Mouse (Mus musculus) left cerebral cortex, postnatal 14 days (tissue): ENCODE data around the gene Gba. TPM values are rescaled to one million over a fixed set of nuclear protein-coding genes. Genes with fewer than 3 reads are reported as not detected.
"Not testable (repeated sequence)": the region's sequence is repeated elsewhere in the genome, so short reads cannot be mapped to it uniquely, and the experiment has no call there.

Experiments used
- DNase-seq, 2 experiments: peaks; one replicate each; pipeline ENCODE4 v3.0.0; 2021 to 2022; ENCODE audit warnings: low spot score in 2 of 2, mixed read lengths in 1 of 2
- intact Hi-C: fragments of 180-260 bp; cut with DNase I; formaldehyde crosslinking; loops from one replicate; pipeline ENCODE4 v1.15.1; 2025
- long read RNA-seq, 2 experiments: library from polyadenylated mRNA; stranded (forward); transcript quantifications; one replicate each; pipeline ENCODE4 v2.0.0; 2021
- total RNA-seq, 2 experiments: library from RNA; stranded (reverse); gene quantifications; 2 replicates each; pipeline ENCODE4 v1.2.3; 2021

Gba gene
- total RNA-seq: 10 to 100 TPM; 63.4 to 66.7 TPM
- long read RNA-seq, experiment 1, transcript Gba-201 (11 exons, 1,779 nt): major isoform, 21 of 31 reads
- long read RNA-seq, experiment 1, transcript Gba-202 (12 exons, 1,938 nt): minor isoform, 5 of 31 reads
- long read RNA-seq, experiment 1, partial matches to known transcripts: 2 of 31 reads
- long read RNA-seq, experiment 1, other reads (novel, unspliced or antisense): 3 of 31 reads
- long read RNA-seq, experiment 2, transcript Gba-202 (12 exons, 1,938 nt): minor isoform, 5 of 25 reads
- long read RNA-seq, experiment 2, transcript Gba-201 (11 exons, 1,779 nt): major isoform, 17 of 25 reads
- long read RNA-seq, experiment 2, partial matches to known transcripts: 1 of 25 reads
- long read RNA-seq, experiment 2, other reads (novel, unspliced or antisense): 2 of 25 reads

- intact Hi-C loops: no loop called here
- DNase-seq: peak; percentile 91 to 92
These were observed at the start of gene Gba for GRCm38 (mm10) chr3:89202253-89203141. Gene Gba, plus strand, starts transcription at chr3:89202928.

GRCm38 (mm10) chr3:89156951-89157350 lies 45.8 kb upstream of the Gba start:
- DNase-seq: no peak
- intact Hi-C loops: loop anchor here (5.0 kb wide), 1 partner anchor 40 kb away; no protein-coding TSS in a partner anchor

GRCm38 (mm10) chr3:89158651-89159050 lies 44.1 kb upstream of the Gba start:
- intact Hi-C loops: loop anchor here (5.0 kb wide), 1 partner anchor 41 kb away; no protein-coding TSS in a partner anchor
- DNase-seq: no peak

DNA sequence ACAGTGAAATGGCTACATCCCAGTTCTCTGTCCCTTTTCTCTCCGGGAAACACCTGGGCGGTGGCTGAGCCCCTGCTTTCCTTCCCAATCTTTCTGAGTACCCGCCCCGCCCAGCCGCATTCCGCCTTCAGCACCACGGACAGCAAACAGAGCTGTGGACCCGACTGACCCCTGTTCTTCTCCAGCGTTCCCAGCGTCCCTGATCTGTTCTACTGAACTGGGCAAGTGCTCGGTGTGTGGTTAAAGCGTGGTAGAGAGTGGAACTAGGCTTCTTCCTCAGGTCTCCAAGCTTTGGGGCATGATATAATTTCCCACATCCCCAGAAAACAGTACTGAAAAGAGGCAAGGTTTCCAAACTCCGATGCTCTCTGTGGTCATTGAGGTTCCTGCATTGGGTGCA lies 43.5 kb upstream of the Gba start:
- DNase-seq: no peak
- intact Hi-C loops: loop anchor here (5.0 kb wide), 1 partner anchor 42 kb away; no protein-coding TSS in a partner anchor

- peak in 1 of 2 experiments; percentile 60 for DNase-seq
- intact Hi-C loops: loop anchor here (5.0 kb wide), 2 partner anchors 42 to 67 kb away; partner anchors contain the start of gene Rusc1
These were observed 42.9 kb upstream of the Gba start, which contains the start of gene Hcn3 for GRCm38 (mm10) chr3:89159616-89160344. Gene Hcn3, minus strand, starts transcription at chr3:89160196.

GRCm38 (mm10) chr3:89161207-89161606 lies 41.5 kb upstream of the Gba start:
- intact Hi-C loops: loop anchor here (5.0 kb wide), 1 partner anchor 69 kb away; the partner anchor contains the start of gene Rusc1
- not testable (repeated sequence) for DNase-seq

DNA sequence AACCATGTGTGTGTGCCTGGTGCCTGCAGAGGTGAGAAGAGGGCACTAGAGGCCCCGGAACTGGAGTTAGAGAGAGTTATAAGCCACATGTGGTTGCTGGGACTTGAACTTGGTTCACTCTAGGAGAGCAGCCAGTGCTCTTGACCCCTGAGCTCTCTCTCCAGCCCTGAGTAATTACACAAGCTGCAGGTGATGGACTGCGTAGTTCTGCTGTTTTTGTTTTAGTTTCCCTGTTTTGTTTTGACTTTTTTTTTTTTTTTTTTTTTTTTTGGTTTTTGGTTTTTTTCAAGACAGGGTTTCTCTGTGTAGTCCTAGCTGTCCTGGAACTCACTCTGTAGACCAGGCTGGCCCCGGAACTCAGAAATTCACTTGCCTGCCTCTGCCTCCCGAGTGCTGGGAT lies 40.9 kb upstream of the Gba start:
- DNase-seq: no peak
- intact Hi-C loops: loop anchor here (5.0 kb wide), 1 partner anchor 69 kb away; the partner anchor contains the start of gene Rusc1

DNA sequence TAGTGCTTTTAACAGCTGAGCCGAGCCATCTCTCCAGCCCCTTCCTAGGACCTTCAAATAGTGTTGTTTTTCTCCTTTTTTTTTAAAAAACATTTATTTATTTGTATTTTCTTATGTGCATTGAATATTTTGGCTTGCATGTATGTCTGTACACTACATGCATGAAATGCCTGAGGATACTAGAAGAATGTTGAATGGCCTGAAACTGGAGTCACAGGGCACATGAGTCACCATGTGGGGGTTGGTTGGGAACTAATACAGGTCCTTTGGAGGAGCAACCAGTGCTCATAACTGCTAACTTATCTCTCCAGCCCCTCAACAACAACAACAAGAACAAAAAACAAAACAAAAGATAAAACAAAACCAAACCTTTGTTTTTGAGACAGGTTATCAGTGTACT lies 39.6 kb upstream of the Gba start:
- DNase-seq: no peak
- intact Hi-C loops: loop anchor here (5.0 kb wide), 1 partner anchor 71 kb away; the partner anchor contains the start of gene Rusc1

GRCm38 (mm10) chr3:89163643-89164245 lies 39.0 kb upstream of the Gba start:
- no peak for DNase-seq
- intact Hi-C loops: loop anchor here (5.0 kb wide), 1 partner anchor 71 kb away; the partner anchor contains the start of gene Rusc1

GRCm38 (mm10) chr3:89164506-89165267 lies 38.0 kb upstream of the Gba start, which contains the start of gene Clk2:
Gene Clk2, plus strand, starts transcription at chr3:89164795.
- intact Hi-C loops: loop anchor here (5.0 kb wide), 1 partner anchor 72 kb away; the partner anchor contains the start of gene Rusc1
- peak; percentile 92 to 93 for DNase-seq

DNA sequence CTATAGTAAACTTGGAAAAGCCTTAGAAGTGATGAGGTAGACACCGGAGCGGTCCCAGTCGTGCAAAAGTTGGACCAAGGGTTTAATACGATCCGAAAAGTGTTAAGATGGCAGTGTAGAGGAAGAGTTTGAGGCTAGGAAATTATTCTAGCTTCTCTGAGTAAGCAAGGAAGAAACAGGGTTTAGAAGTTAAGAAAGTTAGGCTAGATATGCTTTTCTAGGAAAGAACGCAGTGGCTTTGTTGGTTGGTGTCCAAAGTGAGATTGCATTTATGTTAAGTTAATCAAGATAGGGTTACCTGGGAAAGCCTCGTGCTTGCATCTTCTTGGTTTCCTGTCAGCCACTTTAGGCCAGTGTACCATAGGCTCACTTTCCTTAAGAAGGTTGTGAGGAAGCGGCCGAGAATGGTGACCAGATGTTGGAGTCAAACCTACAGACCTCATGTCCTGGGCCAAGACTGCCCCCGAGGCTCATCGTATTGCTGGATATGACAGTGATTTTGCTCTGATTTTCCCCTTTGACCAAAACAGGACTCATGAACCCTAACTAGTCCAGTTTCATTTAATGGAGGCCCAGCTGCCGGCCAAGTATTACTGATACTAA lies 37.4 kb upstream of the Gba start:
- intact Hi-C loops: no loop called here
- DNase-seq: no peak

- no peak for DNase-seq
- intact Hi-C loops: no loop called here
These were observed 35.8 kb upstream of the Gba start for GRCm38 (mm10) chr3:89166945-89167344.

DNA sequence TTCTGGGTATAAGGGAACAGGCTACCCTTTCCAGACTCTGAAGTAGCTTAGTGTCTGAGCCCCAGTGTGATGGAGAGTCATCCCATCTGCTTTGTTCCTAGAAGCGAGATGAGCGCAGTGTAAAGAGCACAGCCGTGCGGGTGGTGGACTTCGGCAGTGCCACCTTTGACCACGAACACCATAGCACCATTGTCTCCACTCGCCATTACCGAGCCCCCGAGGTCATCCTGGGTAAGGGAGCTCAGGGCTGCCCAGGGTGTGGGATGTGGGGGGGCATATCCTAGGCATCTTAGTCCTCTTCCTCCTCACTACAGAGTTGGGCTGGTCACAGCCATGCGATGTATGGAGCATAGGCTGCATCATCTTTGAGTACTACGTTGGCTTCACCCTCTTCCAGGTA lies 27.9 kb upstream of the Gba start:
- intact Hi-C loops: no loop called here
- DNase-seq: no peak

- intact Hi-C loops: no loop called here
These were observed 27.2 kb upstream of the Gba start for GRCm38 (mm10) chr3:89175544-89175943.

DNA sequence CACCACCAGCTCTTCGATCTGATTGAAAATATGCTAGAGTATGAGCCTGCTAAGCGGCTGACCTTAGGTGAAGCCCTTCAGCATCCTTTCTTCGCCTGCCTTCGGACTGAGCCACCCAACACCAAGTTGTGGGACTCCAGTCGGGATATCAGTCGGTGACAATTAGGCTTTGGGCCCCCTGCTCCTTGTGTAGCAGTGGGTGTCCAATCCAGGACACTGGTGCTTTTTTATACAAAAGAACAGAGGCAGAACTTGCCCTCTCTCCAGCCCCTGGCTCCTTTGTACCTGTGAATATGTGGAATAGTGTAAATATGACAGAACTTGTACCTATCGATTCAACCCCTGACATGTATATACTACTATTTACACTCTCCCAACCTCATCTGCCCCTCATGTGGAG lies 26.3 kb upstream of the Gba start:
- intact Hi-C loops: no loop called here
- no peak for DNase-seq

More at GRCm38 (mm10) chr3:89175544-89175943, 27.2 kb upstream of the Gba start:
- DNase-seq: no peak

GRCm38 (mm10) chr3:89177242-89178106 lies 25.3 kb upstream of the Gba start, which contains the start of gene Scamp3:
Gene Scamp3, plus strand, starts transcription at chr3:89177473.
- DNase-seq: peak; percentile 92 to 96
- intact Hi-C loops: no loop called here

DNA sequence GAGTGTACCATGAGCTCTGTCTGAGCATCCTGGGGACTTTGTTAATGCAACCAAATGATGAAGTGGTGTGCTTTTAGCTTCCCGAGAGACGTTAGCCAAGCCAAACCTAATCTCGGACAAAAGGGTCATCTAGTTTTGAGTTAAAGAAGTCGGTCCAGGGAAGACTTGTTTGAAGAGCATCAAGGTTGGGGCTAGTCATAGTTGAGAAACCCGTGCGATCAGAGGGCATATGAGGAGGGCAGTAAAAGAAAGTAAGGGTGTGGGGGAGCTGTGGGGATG lies 24.7 kb upstream of the Gba start:
- intact Hi-C loops: no loop called here
- DNase-seq: no peak
